ENCODE assay signal across 25 mouse cellular contexts in genomic region chr11:61808551-61809117, GRCm38 (mm10). TPM values are rescaled to one million over a fixed set of nuclear protein-coding genes. Genes with fewer than 3 reads are reported as not detected.
DNase-seq lines count a peak whose midpoint lies in the region; ATAC-seq and TF ChIP-seq lines count a peak whose summit lies in the region.
"Had no signal": no experiment of that assay in that cellular context is flagged by ENCODE, and none has a peak within 500 bp of the region (broad histone marks: within the 10 kb centered on the region; RNA-seq: fewer than 3 reads in every experiment).

No protein-coding gene starts in this region.

- POLR2A ChIA-PET in Patski (lab: Charles Lee): no interaction called here

- H3K4me3 ChIP-seq in intestine, embryonic 14.5 days (ENCODE audit: low read depth, low read length): no peak overlapping the region
- H3K4me3 ChIP-seq in intestine, embryonic 15.5 days (replicated peaks): no peak overlapping the region
- H3K4me3 ChIP-seq in lung, embryonic 15.5 days: no peak overlapping the region
- H3K4me3 ChIP-seq in stomach, embryonic 16.5 days (replicated peaks; ENCODE audit: low read length): no peak overlapping the region
- H3K4me3 ChIP-seq: embryonic facial prominence, embryonic 13.5 days; forebrain, embryonic 13.5 days; heart, embryonic 10.5 days; hindbrain, embryonic 15.5 days; kidney, embryonic 15.5 days; layer of hippocampus, adult 2 months; limb, embryonic 12.5 days; liver, embryonic 12.5 days; midbrain, embryonic 10.5 days; myocyte; neural tube, embryonic 13.5 days had no signal

- no peaks in the 10 kb centered on the region for H3K4me1 ChIP-seq in intestine, embryonic 14.5 days (replicated peaks; ENCODE audit: control insufficient read depth, insufficient read depth, low read length)
- no peaks in the 10 kb centered on the region for H3K4me1 ChIP-seq in intestine, embryonic 15.5 days (replicated peaks)
- no peaks in the 10 kb centered on the region for H3K4me1 ChIP-seq in lung, embryonic 15.5 days
- 0 out of 2 replicates have a peak, but pooled peaks cover 2% of the 10 kb centered on the region for H3K4me1 ChIP-seq in stomach, embryonic 16.5 days (ENCODE audit: control insufficient read depth, insufficient read depth, low read length)
- H3K4me1 ChIP-seq: embryonic facial prominence, embryonic 13.5 days; heart, embryonic 10.5 days; hindbrain, embryonic 15.5 days; kidney, embryonic 15.5 days; limb, embryonic 12.5 days; liver, embryonic 12.5 days; neural tube, embryonic 13.5 days had no signal

- WGBS in intestine, embryonic 14.5 days: 65% methylated on average over 2 of the region's 2 CpGs
- WGBS in intestine, embryonic 15.5 days: 51% methylated on average over 2 of the region's 2 CpGs
- WGBS in lung, embryonic 15.5 days: 46% methylated on average over 2 of the region's 2 CpGs
- WGBS in stomach, embryonic 16.5 days: 67% methylated on average over 2 of the region's 2 CpGs

- CTCF ChIA-PET in Patski (lab: Charles Lee): interaction anchor here (0.6 kb wide), 1 partner anchor 748 kb away, joined by 3 read pairs; no protein-coding TSS in a partner anchor

- no peak overlapping the region for H3K9ac ChIP-seq in intestine, embryonic 14.5 days (ENCODE audit: low read length)
- H3K9ac ChIP-seq in intestine, embryonic 15.5 days: no peak overlapping the region
- H3K9ac ChIP-seq in lung, embryonic 15.5 days: no peak overlapping the region
- no peak overlapping the region for H3K9ac ChIP-seq in stomach, embryonic 16.5 days (ENCODE audit: low read length)
- H3K9ac ChIP-seq: embryonic facial prominence, embryonic 13.5 days; forebrain, embryonic 13.5 days; hindbrain, embryonic 15.5 days; kidney, embryonic 15.5 days; limb, embryonic 12.5 days; liver, embryonic 12.5 days; neural tube, embryonic 13.5 days had no signal

- H3K36me3 ChIP-seq in intestine, embryonic 14.5 days (ENCODE audit: control insufficient read depth, insufficient read depth, low read length): peaks cover 52% of the 10 kb centered on the region
- H3K36me3 ChIP-seq in intestine, embryonic 15.5 days: no peaks in the 10 kb centered on the region; the same call in 1 of the 2 replicates
- peaks cover 33% of the 10 kb centered on the region for H3K36me3 ChIP-seq in lung, embryonic 15.5 days
- H3K36me3 ChIP-seq in stomach, embryonic 16.5 days (ENCODE audit: control insufficient read depth, insufficient read depth, low read length): peaks cover 8% of the 10 kb centered on the region; the same call in 1 of the 2 replicates

- ATAC-seq in intestine, embryonic 14.5 days (replicated peaks; ENCODE audit: low FRiP score, low TSS enrichment, low read depth): no peak
- no peak for ATAC-seq in intestine, embryonic 15.5 days
- ATAC-seq in lung, embryonic 15.5 days (ENCODE audit: borderline replicate concordance, extremely low read depth, low FRiP score, low TSS enrichment): peak; percentile 55; the same call in 1 of the 2 replicates
- ATAC-seq in Patski: no peak
- no peak for ATAC-seq in stomach, embryonic 16.5 days (ENCODE audit: insufficient read depth, low FRiP score)
- ATAC-seq in megakaryocyte-erythroid progenitor cell, adult 5-6 weeks (replicated peaks; ENCODE audit: low FRiP score, low TSS enrichment, poor library complexity, severe bottlenecking): no peak
- ATAC-seq: activated CD4-positive, CD25-positive, alpha-beta regulatory T cell, adult 4 months; forebrain, embryonic 13.5 days; liver, embryonic 12.5 days; midbrain, embryonic 16.5 days had no signal

- no peak for TF ChIP-seq CTCF in Patski (IDR thresholded peaks at IDR 0.05)

- no peak for DNase-seq in intestine, embryonic 14.5 days (ENCODE audit: low spot score)
- DNase-seq in lung, postnatal 36 days: no peak
- peak; percentile 1 for DNase-seq in Patski (ENCODE audit: low read depth, low spot score)
- DNase-seq: adrenal gland, postnatal 10 days; cerebellum, adult 2 months; heart, postnatal 4 days; kidney, adult 11 months had no signal

- H3K4me2 ChIP-seq in intestine, embryonic 14.5 days (ENCODE audit: low read length): no peak overlapping the region
- H3K4me2 ChIP-seq in intestine, embryonic 15.5 days (replicated peaks): no peak overlapping the region
- no peak overlapping the region for H3K4me2 ChIP-seq in lung, embryonic 15.5 days
- H3K4me2 ChIP-seq in stomach, embryonic 16.5 days (ENCODE audit: low read depth, low read length): no peak overlapping the region
- H3K4me2 ChIP-seq: embryonic facial prominence, embryonic 13.5 days; forebrain, embryonic 13.5 days; hindbrain, embryonic 15.5 days; kidney, embryonic 15.5 days; limb, embryonic 12.5 days; liver, embryonic 12.5 days; neural tube, embryonic 13.5 days had no signal

- in situ Hi-C loops in Patski (cut with MboI; ENCODE audit: low pct_unique_long_range_greater_than_20kb): no loop called here

- no peaks in the 10 kb centered on the region for H3K27me3 ChIP-seq in intestine, embryonic 14.5 days (replicated peaks; ENCODE audit: control insufficient read depth, insufficient read depth, low read length)
- H3K27me3 ChIP-seq in intestine, embryonic 15.5 days (replicated peaks): no peaks in the 10 kb centered on the region
- no peaks in the 10 kb centered on the region for H3K27me3 ChIP-seq in lung, embryonic 15.5 days
- H3K27me3 ChIP-seq in Patski: no peaks in the 10 kb centered on the region
- no peaks in the 10 kb centered on the region for H3K27me3 ChIP-seq in stomach, embryonic 16.5 days (ENCODE audit: control insufficient read depth, insufficient read depth, low read length)
- H3K27me3 ChIP-seq: embryonic facial prominence, embryonic 13.5 days; forebrain, embryonic 13.5 days; hindbrain, embryonic 15.5 days; kidney, embryonic 15.5 days; limb, embryonic 12.5 days; liver, embryonic 12.5 days; neural tube, embryonic 13.5 days had no signal

- H3K9me3 ChIP-seq in intestine, embryonic 14.5 days (ENCODE audit: control insufficient read depth, low read length): no peaks in the 10 kb centered on the region
- H3K9me3 ChIP-seq in intestine, embryonic 15.5 days: no peaks in the 10 kb centered on the region
- H3K9me3 ChIP-seq in lung, embryonic 15.5 days: no peaks in the 10 kb centered on the region
- no peaks in the 10 kb centered on the region for H3K9me3 ChIP-seq in stomach, embryonic 16.5 days (replicated peaks; ENCODE audit: control insufficient read depth, low read length)
- H3K9me3 ChIP-seq: embryonic facial prominence, embryonic 13.5 days; forebrain, embryonic 13.5 days; heart, embryonic 10.5 days; hindbrain, embryonic 15.5 days; kidney, embryonic 15.5 days; limb, embryonic 12.5 days; liver, embryonic 12.5 days; midbrain, embryonic 10.5 days; neural tube, embryonic 13.5 days had no signal

- peak overlapping the region; percentile 54; the same call in 1 of the 2 replicates for H3K27ac ChIP-seq in intestine, embryonic 14.5 days (ENCODE audit: low read depth)
- H3K27ac ChIP-seq in intestine, embryonic 15.5 days: no peak overlapping the region
- peak overlapping the region; percentile 33 for H3K27ac ChIP-seq in lung, embryonic 15.5 days
- peak overlapping the region; percentile 46; the same call in 1 of the 2 replicates for H3K27ac ChIP-seq in stomach, embryonic 16.5 days (ENCODE audit: low read length)
- H3K27ac ChIP-seq: embryonic facial prominence, embryonic 13.5 days; forebrain, embryonic 13.5 days; heart, embryonic 10.5 days; hindbrain, embryonic 15.5 days; kidney, embryonic 15.5 days; layer of hippocampus, adult 2 months; limb, embryonic 12.5 days; liver, embryonic 12.5 days; macrophage; midbrain, embryonic 10.5 days; neural tube, embryonic 13.5 days had no signal

RNA-seq across cellular contexts. Expression of gene Ulk2, which starts 46.2 kb away (rescaled TPM):
- polyA plus RNA-seq in intestine, embryonic 14.5 days (2014; fragmentation: Nextera tagmentation; extraction: Ambion mirVana): 15.9 and 16.7 TPM in 2 replicates
- 9.6 and 9.7 TPM in 2 replicates for polyA plus RNA-seq in intestine, embryonic 15.5 days (2015; fragmentation: Nextera tagmentation; extraction: Ambion mirVana)
- 12.0 and 12.2 TPM in 2 replicates for polyA plus RNA-seq in lung, embryonic 15.5 days (2015; fragmentation: Nextera tagmentation; extraction: Ambion mirVana)
- polyA plus RNA-seq in Patski (2021): 36.7 TPM
- 8.2 and 8.9 TPM in 2 replicates for polyA plus RNA-seq in stomach, embryonic 16.5 days (2015; fragmentation: Nextera tagmentation; extraction: Ambion mirVana)
- total RNA-seq in megakaryocyte-erythroid progenitor cell, adult 5-6 weeks (2014; fragmentation: Nextera tagmentation): 15.1 and 25.9 TPM in 2 replicates
- total RNA-seq in megakaryocyte-erythroid progenitor cell, adult 5-6 weeks (2017): 21.7 and 21.9 TPM in 2 replicates

RNA-seq across cellular contexts. Expression of gene Prpsap2, which starts 46.7 kb away (rescaled TPM):
- polyA plus RNA-seq in intestine, embryonic 14.5 days (2014; fragmentation: Nextera tagmentation; extraction: Ambion mirVana): 22.7 and 25.4 TPM in 2 replicates
- polyA plus RNA-seq in intestine, embryonic 15.5 days (2015; fragmentation: Nextera tagmentation; extraction: Ambion mirVana): 27.1 and 27.5 TPM in 2 replicates
- polyA plus RNA-seq in lung, embryonic 15.5 days (2015; fragmentation: Nextera tagmentation; extraction: Ambion mirVana): 31.0 and 34.0 TPM in 2 replicates
- polyA plus RNA-seq in Patski (2021): 32.7 TPM
- 26.8 and 27.1 TPM in 2 replicates for polyA plus RNA-seq in stomach, embryonic 16.5 days (2015; fragmentation: Nextera tagmentation; extraction: Ambion mirVana)
- 17.9 and 27.7 TPM in 2 replicates for total RNA-seq in megakaryocyte-erythroid progenitor cell, adult 5-6 weeks (2014; fragmentation: Nextera tagmentation)
- total RNA-seq in megakaryocyte-erythroid progenitor cell, adult 5-6 weeks (2017): 29.4 and 31.8 TPM in 2 replicates
